Mouse (Mus musculus): Measurements from ENCODE around the gene Gm49322. TPM values are rescaled to one million over a fixed set of nuclear protein-coding genes. Genes with fewer than 3 reads are reported as not detected.

Gene Gm49322
- polyA plus RNA-seq, 1 experiment from 2014 or later = 3.1 TPM

DNA sequence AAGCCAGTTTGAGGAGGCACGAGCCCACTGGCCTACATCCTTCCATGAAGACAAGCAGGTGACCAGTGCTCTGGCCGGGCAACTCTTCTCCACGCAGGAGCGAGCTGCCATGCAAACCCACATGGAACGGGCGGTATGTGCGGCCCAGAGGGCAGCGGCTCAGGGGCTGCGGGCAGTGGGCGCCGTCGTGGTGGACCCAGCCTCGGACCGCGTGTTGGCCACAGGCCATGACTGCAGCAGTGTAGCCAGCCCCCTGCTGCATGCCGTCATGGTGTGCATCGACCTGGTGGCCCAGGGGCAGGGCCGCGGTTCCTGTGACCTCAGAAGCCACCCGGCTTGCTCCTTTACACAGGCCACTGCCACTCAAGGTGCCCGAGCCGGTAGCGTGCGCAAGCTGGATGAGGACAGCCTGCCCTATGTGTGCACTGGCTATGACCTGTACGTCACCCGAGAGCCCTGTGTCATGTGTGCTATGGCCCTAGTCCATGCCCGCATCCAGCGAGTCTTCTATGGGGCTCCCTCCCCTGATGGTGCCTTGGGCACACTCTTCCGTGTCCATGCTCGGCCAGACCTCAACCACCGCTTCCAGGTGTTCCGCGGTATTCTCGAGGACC lies 1.0 kb downstream of the Gm49322 start:
- H3K27ac ChIP-seq (ENCODE audit: low read depth, low read length) = no peak overlapping the region
- no peak overlapping the region for H3K9ac ChIP-seq (ENCODE audit: low read length)
- H3K27me3 ChIP-seq (ENCODE audit: control insufficient read depth, insufficient read depth, low read length) = no peaks in the 10 kb centered on the region
- H3K4me2 ChIP-seq (ENCODE audit: low read depth) = no peak overlapping the region
- H3K4me3 ChIP-seq (ENCODE audit: low read depth, low read length) = no peak overlapping the region
- no peaks in the 10 kb centered on the region for H3K9me3 ChIP-seq (ENCODE audit: control insufficient read depth, low read length)
- DNase-seq (ENCODE audit: low spot score) = no peak
- ATAC-seq (ENCODE audit: insufficient read depth, low FRiP score, low TSS enrichment) = no peak
- H3K36me3 ChIP-seq (ENCODE audit: control insufficient read depth, insufficient read depth, low read length) = peaks cover 9% of the 10 kb centered on the region
- WGBS = 96% methylated on average over 34 of the region's 34 CpGs
- H3K4me1 ChIP-seq (ENCODE audit: control insufficient read depth, insufficient read depth, low read length) = peaks cover 8% of the 10 kb centered on the region

DNA sequence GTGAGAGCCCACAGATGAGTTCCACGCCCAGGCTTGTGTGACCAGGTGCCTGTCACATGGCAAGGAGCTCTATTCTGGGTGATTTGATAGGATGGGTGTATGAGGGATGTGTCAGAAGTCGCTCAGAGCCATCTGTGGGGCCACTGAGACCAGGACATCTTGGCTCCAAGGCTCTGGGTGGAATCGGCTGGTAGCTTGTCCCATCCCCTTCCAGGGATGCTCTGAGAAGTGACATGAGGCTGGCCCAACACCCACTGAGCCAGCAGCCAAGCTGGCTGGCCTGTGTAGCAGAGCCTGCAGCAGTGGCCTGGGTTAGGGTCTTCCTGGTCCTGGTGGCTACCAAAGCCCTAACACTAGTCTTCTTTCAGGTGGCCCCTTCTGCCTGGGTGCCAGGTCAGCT lies 2.6 kb downstream of the Gm49322 start:
- ATAC-seq (ENCODE audit: insufficient read depth, low FRiP score, low TSS enrichment) (no peak), DNase-seq (ENCODE audit: low spot score) (no peak)
- no peak overlapping the region for H3K4me3 ChIP-seq (ENCODE audit: low read depth, low read length)
- H3K27me3 ChIP-seq (ENCODE audit: control insufficient read depth, insufficient read depth, low read length) = no peaks in the 10 kb centered on the region
- no peak overlapping the region for H3K4me2 ChIP-seq (ENCODE audit: low read depth)
- H3K9me3 ChIP-seq (ENCODE audit: control insufficient read depth, low read length) = no peaks in the 10 kb centered on the region
- H3K27ac ChIP-seq (ENCODE audit: low read depth, low read length) = no peak overlapping the region
- H3K4me1 ChIP-seq (ENCODE audit: control insufficient read depth, insufficient read depth, low read length) = peaks cover 6% of the 10 kb centered on the region
- no peak overlapping the region for H3K9ac ChIP-seq (ENCODE audit: low read length)
- peaks cover 11% of the 10 kb centered on the region for H3K36me3 ChIP-seq (ENCODE audit: control insufficient read depth, insufficient read depth, low read length)
- 91% methylated on average over 3 of the region's 3 CpGs for WGBS

DNA sequence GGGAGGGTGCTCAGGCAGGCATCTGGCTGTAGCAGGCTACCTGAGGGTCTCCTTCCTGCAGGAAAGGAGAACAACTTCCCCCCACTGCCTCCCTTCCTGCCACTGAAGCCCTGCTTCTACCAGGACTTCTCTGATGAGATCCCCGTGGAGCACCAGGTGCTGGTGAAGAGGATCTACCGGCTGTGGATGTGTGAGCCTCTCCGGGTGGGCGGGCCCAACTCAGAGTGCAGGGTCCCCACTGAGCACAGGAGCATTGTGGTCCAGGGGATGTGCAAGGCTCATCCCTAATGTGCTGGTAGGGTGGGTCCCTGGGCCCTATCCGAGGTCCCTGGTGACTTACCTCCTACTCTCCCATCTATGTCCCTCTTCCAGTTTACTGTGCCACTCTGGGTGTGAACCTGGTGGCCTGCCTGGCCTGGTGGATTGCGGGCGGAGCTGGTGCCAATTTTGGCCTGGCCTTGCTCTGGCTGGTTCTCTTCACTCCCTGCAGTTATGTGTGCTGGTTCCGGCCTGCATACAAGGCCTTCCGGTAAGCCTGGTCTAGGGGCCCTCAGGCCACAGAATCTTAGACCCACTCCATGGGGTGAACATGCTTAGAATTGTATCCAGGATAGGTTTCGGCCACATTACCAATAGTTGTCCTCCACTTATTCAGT lies 3.6 kb downstream of the Gm49322 start:
- Histone ChIP-seq H3K36me3 (ENCODE audit: control insufficient read depth, insufficient read depth, low read length) (peaks cover 11% of the 10 kb centered on the region), H3K4me3 (ENCODE audit: low read depth, low read length) (no peak overlapping the region), H3K9ac (ENCODE audit: low read length) (no peak overlapping the region), H3K27ac (ENCODE audit: low read depth, low read length) (no peak overlapping the region), H3K4me2 (ENCODE audit: low read depth) (no peak overlapping the region), H3K27me3 (ENCODE audit: control insufficient read depth, insufficient read depth, low read length) (no peaks in the 10 kb centered on the region), H3K9me3 (ENCODE audit: control insufficient read depth, low read length) (no peaks in the 10 kb centered on the region), H3K4me1 (ENCODE audit: control insufficient read depth, insufficient read depth, low read length) (no peaks in the 10 kb centered on the region)
- DNase-seq (ENCODE audit: low spot score) (no peak), ATAC-seq (ENCODE audit: insufficient read depth, low FRiP score, low TSS enrichment) (no peak)
- WGBS = 87% methylated on average over 10 of the region's 10 CpGs

DNA sequence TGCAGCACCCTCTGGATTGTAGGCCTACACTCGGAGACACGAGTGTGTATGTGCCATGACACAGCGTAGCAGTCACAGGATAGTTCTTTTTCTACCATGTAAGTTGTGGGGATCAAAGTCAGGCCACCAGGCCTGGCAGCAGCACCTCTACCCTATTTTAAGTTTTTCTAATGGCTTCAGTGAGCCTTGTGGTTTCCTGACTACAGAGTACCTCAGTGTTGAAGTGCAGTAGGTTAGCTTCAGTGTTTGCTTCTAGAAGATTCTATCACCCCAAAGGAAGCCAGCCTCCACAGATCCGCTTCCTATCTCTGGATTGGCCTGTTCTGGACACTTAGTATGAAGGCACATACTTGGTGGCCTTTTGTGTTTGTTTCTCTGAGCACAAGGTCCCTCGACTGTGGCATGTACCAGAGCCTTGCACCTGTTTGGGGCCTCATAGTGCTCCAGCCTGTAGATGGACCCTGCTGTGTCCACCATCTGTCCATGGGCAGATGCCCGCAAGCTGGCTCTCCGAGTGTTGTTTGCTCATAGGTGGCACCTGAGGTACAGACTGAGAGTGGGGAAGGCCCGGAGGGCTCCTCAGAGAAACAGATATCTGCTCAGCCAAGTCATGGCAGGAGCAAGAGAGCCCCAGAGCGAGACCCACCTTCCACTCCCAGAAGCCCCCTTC lies 4.4 kb downstream of the Gm49322 start:
- WGBS = 92% methylated on average over 9 of the region's 9 CpGs
- no peaks in the 10 kb centered on the region for H3K4me1 ChIP-seq (ENCODE audit: control insufficient read depth, insufficient read depth, low read length)
- no peak overlapping the region for H3K9ac ChIP-seq (ENCODE audit: low read length)
- no peaks in the 10 kb centered on the region for H3K27me3 ChIP-seq (ENCODE audit: control insufficient read depth, insufficient read depth, low read length)
- no peak overlapping the region for H3K4me3 ChIP-seq (ENCODE audit: low read depth, low read length)
- H3K27ac ChIP-seq (ENCODE audit: low read depth, low read length) = no peak overlapping the region
- DNase-seq (ENCODE audit: low spot score) (no peak), ATAC-seq (ENCODE audit: insufficient read depth, low FRiP score, low TSS enrichment) (no peak)
- H3K9me3 ChIP-seq (ENCODE audit: control insufficient read depth, low read length) = no peaks in the 10 kb centered on the region
- no peak overlapping the region for H3K4me2 ChIP-seq (ENCODE audit: low read depth)
- H3K36me3 ChIP-seq (ENCODE audit: control insufficient read depth, insufficient read depth, low read length) = peaks cover 17% of the 10 kb centered on the region

DNA sequence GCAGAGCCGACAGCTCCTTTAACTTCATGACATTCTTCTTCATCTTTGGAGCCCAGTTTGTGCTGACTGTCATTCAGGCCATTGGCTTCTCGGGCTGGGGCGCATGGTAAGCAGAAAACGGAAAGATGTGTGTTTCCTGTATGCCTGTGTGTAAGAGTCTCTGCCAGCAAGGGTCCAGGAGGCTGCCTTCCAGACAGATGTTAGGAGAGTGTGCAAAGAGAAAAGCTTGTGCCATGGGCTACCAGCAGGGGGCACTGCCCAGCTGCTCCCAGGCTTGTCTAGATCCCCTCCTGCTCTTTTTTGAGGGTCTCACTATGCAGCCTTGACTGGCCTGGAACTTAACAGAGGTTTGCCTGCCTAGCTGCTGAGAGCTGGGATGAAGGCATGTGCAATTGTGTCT lies 5.2 kb downstream of the Gm49322 start:
- ATAC-seq (ENCODE audit: insufficient read depth, low FRiP score, low TSS enrichment) (no peak), DNase-seq (ENCODE audit: low spot score) (peak; percentile 70)
- H3K36me3 ChIP-seq (ENCODE audit: control insufficient read depth, insufficient read depth, low read length) = peaks cover 19% of the 10 kb centered on the region
- H3K4me3 ChIP-seq (ENCODE audit: low read depth, low read length) = no peak overlapping the region
- H3K27me3 ChIP-seq (ENCODE audit: control insufficient read depth, insufficient read depth, low read length) = no peaks in the 10 kb centered on the region
- H3K9me3 ChIP-seq (ENCODE audit: control insufficient read depth, low read length) = no peaks in the 10 kb centered on the region
- H3K4me1 ChIP-seq (ENCODE audit: control insufficient read depth, insufficient read depth, low read length) = no peaks in the 10 kb centered on the region
- no peak overlapping the region for H3K27ac ChIP-seq (ENCODE audit: low read depth, low read length)
- 74% methylated on average over 4 of the region's 4 CpGs for WGBS
- no peak overlapping the region for H3K4me2 ChIP-seq (ENCODE audit: low read depth)
- H3K9ac ChIP-seq (ENCODE audit: low read length) = no peak overlapping the region

DNA sequence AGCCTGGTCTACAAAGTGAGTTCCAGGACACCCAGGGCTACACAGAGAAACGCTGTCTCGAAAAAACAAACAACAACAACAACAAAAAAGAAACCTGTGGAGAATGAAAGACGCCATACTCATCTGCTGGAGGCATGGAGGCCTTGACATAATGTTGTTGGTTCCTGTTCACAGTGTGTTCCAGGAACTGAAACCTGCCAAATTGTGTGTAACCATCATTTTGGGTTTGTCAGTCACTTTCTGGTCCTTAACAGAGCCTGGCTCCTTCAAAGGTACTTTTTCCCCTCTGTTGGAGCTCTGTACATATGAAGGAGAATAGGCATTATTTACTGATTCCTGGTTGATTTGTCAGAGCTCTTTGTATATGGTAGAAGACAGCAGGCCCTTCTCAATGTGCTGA lies 6.1 kb downstream of the Gm49322 start:
- WGBS = 96% methylated on average over 3 of the region's 3 CpGs
- Histone ChIP-seq H3K36me3 (ENCODE audit: control insufficient read depth, insufficient read depth, low read length) (peaks cover 13% of the 10 kb centered on the region), H3K4me3 (ENCODE audit: low read depth, low read length) (no peak overlapping the region; the same call in 1 of the 2 replicates), H3K27ac (ENCODE audit: low read depth, low read length) (no peak overlapping the region), H3K9ac (ENCODE audit: low read length) (no peak overlapping the region), H3K4me2 (ENCODE audit: low read depth) (no peak overlapping the region), H3K9me3 (ENCODE audit: control insufficient read depth, low read length) (no peaks in the 10 kb centered on the region), H3K27me3 (ENCODE audit: control insufficient read depth, insufficient read depth, low read length) (no peaks in the 10 kb centered on the region), H3K4me1 (ENCODE audit: control insufficient read depth, insufficient read depth, low read length) (no peaks in the 10 kb centered on the region)
- DNase-seq (ENCODE audit: low spot score) (no peak), ATAC-seq (ENCODE audit: insufficient read depth, low FRiP score, low TSS enrichment) (no peak)

DNA sequence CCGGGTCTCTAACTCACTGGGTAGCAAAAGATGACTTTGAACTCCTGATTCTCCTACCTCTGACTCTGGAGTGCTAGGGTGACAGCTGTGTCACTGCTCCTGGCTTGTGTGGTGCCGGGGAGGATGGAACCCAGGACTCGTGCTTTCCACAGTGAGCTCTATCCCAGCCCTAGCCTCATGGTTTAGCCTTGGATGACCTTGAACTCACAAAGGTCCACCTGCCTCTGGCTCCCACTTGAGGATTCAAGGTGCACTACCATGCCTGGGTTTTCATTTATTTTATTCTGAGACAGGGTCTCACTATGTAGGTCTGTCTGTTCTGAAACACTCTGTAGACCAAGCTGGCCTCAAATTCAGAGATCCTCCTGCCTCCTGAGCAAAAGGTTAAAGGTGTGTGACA lies 8.0 kb downstream of the Gm49322 start:
- no peaks in the 10 kb centered on the region for H3K9me3 ChIP-seq (ENCODE audit: control insufficient read depth, low read length)
- H3K4me1 ChIP-seq (ENCODE audit: control insufficient read depth, insufficient read depth, low read length) = no peaks in the 10 kb centered on the region
- WGBS = 87% methylated on average over 3 of the region's 3 CpGs
- no peaks in the 10 kb centered on the region for H3K27me3 ChIP-seq (ENCODE audit: control insufficient read depth, insufficient read depth, low read length)
- H3K27ac ChIP-seq (ENCODE audit: low read depth, low read length) = no peak overlapping the region
- no peak overlapping the region for H3K4me3 ChIP-seq (ENCODE audit: low read depth, low read length)
- H3K36me3 ChIP-seq (ENCODE audit: control insufficient read depth, insufficient read depth, low read length) = peaks cover 9% of the 10 kb centered on the region
- no peak for DNase-seq (ENCODE audit: low spot score)
- H3K9ac ChIP-seq (ENCODE audit: low read length) = no peak overlapping the region
- no peak for ATAC-seq (ENCODE audit: insufficient read depth, low FRiP score, low TSS enrichment)
- H3K4me2 ChIP-seq (ENCODE audit: low read depth) = no peak overlapping the region

DNA sequence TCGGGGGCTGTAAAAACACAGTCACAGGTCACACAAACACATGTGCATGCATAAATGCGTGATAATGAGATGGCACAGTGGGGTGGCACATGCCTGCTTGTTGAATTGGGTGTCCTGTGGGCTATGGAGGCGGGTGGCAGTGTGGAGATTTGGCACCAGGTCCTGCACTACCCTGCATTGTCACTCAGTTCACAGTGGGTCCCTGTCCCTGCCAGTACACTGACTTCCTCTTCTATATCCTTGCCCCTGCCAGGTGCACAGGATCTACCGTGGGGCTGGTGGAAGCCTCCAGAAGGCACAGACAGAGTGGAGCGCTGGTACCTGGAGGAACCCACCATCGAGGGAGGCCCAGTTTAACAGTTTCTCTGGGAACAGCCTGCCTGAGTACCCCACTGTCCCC lies 8.5 kb downstream of the Gm49322 start:
- ATAC-seq (ENCODE audit: insufficient read depth, low FRiP score, low TSS enrichment) (no peak), DNase-seq (ENCODE audit: low spot score) (no peak)
- WGBS = 93% methylated on average over 6 of the region's 6 CpGs
- H3K4me1 ChIP-seq (ENCODE audit: control insufficient read depth, insufficient read depth, low read length) = no peaks in the 10 kb centered on the region
- no peak overlapping the region for H3K4me3 ChIP-seq (ENCODE audit: low read depth, low read length)
- H3K36me3 ChIP-seq (ENCODE audit: control insufficient read depth, insufficient read depth, low read length) = peaks cover 9% of the 10 kb centered on the region
- H3K4me2 ChIP-seq (ENCODE audit: low read depth) = no peak overlapping the region
- H3K27ac ChIP-seq (ENCODE audit: low read depth, low read length) = 0 out of 2 replicates have a peak overlapping the region, but pooled peaks have one; percentile 4
- H3K9ac ChIP-seq (ENCODE audit: low read length) = no peak overlapping the region
- H3K27me3 ChIP-seq (ENCODE audit: control insufficient read depth, insufficient read depth, low read length) = no peaks in the 10 kb centered on the region
- H3K9me3 ChIP-seq (ENCODE audit: control insufficient read depth, low read length) = no peaks in the 10 kb centered on the region

DNA sequence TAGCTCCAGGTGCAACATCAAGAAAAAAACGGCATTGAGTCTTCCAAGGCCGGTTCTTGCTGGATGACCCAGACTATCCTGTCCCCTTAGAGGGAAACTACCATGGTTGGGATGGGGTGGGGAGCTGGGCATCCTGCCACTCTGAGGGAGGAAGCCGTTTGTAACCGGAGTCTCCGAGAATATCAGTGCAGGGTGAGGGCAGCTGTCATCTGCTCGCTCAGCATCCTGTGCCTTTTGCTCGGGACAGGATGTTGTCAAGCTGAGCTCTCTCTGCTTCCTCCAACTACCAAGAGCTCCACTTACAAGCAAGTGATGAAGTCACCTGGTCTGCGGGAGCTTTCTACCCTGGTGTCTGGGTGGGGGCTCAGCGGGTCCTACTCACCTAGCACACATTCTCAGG lies 12.4 kb downstream of the Gm49322 start:
- no peak for DNase-seq (ENCODE audit: low spot score)

More for the DNA sequence above, 12.4 kb downstream of the Gm49322 start:
- Histone ChIP-seq H3K4me2 (ENCODE audit: low read depth) (no peak overlapping the region), H3K27ac (ENCODE audit: low read depth, low read length) (no peak overlapping the region), H3K4me1 (ENCODE audit: control insufficient read depth, insufficient read depth, low read length) (peaks cover 3% of the 10 kb centered on the region), H3K27me3 (ENCODE audit: control insufficient read depth, insufficient read depth, low read length) (no peaks in the 10 kb centered on the region), H3K9me3 (ENCODE audit: control insufficient read depth, low read length) (no peaks in the 10 kb centered on the region), H3K36me3 (ENCODE audit: control insufficient read depth, insufficient read depth, low read length) (peaks cover 7% of the 10 kb centered on the region), H3K4me3 (ENCODE audit: low read depth, low read length) (no peak overlapping the region), H3K9ac (ENCODE audit: low read length) (no peak overlapping the region)
- ATAC-seq (ENCODE audit: insufficient read depth, low FRiP score, low TSS enrichment) = no peak
- 84% methylated on average over 9 of the region's 9 CpGs for WGBS
